Mouse (Mus musculus): ENCODE measurements at regions not wholly inside any gene's neighbourhood (a gene's known extent, or its start where the extent isn't known, plus 50 kb on each side); places are given as distances from the start of the nearest gene placed in this dataset.
A peak's percentile ranks its signal among the peaks of the same experiment; 100 is the strongest.

DNA sequence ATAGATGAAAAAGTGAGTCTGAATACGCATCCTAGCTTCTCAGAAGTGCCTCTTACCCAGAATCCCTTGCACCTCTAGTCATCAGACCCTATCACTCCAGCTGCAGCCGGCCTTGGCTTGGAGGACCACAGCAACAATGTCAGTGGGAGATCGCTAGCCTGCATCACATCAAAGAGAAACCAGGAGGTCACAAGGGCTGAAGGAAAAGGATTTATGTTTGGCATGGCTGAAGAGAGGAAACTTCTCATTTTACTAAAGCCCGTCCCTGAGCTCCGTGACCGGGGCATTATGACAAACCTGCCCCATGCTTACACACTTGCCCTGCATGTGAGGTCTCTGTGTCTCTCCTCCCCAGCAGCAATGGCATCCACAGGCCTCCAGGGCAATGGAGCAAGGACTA is 63.8 kb upstream of the Irf2bp2 start:
- peak; percentile 65 for DNase-seq

GRCm38 (mm10) chr8:126656554-126657260 is 62.9 kb upstream of the Irf2bp2 start:
- no peak for DNase-seq

DNA sequence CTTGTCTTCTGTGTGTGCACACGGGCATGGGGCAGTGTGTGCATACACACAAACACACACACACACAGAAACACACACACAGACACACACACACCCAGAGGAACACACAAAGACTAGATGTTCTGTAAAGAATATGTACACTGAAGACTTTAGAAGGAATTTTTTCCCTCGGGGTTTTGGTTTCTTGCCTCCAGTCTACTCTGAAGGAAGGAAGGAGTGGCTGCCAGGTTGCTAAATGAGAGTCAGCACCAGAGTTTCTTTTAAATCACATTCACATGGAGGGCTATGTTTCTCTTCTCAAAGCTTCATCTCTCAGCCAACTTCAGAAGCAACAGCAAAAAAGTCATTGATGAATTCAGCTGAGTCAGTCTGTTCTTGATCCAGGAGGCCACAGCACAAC is 61.8 kb upstream of the Irf2bp2 start:
- DNase-seq, result no peak

DNA sequence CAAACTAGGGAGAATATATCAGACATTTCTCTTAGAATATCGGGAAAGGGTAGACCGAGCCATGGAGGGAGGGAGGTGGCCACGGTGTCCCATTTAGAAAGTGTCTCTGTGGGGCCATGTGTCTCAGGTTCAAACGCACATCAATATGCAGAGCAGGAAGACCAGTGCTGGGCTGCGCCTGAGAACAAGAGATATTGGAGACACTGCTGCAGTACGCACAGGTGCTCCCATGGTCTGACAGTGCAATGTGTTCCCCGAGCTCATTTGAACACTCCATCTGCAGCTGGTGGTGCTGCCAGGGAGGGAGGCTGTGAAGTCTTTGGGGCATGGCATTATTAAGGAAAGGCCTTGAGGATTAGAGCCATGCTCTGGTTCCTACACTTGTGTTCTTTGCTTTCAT is 60.6 kb upstream of the Irf2bp2 start:
- DNase-seq, result no peak

GRCm38 (mm10) chr8:126652151-126652550 is 58.4 kb upstream of the Irf2bp2 start:
- DNase-seq, result no peak

DNA sequence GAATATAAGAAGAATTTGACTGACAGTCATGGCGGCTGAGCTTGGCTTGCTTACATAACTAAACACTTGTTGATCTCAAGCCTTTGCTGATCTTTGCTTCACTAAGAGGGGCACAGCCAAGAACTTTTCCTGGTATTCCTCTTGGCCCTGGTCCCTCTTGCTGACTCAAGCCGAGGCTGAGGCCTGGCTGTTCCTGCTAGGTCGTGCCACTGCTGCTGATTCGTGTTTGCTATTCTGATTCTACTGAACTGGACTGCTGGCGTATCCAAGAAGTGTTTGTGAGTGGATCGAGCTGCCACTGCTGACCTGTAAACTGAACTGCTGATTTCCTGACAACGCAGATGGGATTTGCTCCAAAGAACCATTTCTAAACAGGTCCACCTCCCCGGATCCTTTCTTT is 57.2 kb upstream of the Irf2bp2 start:
- no peak for DNase-seq

DNA sequence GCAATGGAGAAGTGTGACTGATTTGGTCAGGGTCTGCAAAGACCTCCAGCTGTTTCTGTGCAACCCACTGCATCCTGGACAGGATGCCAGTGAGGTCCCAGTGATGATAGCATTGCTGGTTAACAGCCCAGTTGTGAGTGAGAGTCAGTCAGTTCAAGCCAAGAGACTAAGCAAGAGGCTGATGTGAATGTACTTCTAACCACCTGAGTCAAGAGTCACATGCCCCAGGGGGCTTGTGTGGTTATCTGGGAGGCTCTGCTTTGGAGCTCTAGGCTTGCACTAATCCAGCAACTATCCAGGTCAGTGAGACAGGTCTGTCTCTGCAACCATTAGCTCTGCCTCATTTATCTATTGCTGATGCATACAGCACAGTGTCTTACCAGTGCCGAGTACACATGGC is 55.5 kb upstream of the Irf2bp2 start:
- no peak for DNase-seq

DNA sequence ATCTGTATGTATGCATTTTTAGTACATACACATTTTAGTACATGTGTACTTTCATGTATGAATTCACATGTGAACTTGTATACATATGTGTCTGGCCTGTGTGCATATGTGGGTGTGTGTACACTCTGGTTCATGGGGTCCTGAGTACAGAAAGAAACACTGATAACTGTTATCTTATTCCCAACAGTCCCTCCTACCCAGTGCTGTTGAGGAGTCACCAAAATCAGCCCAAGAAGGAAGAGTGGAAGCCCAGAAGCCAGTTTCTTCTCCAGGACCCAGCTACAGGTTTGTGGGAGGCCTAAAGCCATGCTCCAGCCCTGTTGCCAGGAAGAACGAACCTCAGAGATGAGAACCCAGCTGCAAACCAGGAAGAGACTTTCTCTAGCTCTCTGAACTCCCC is 53.6 kb upstream of the Irf2bp2 start:
- no peak for DNase-seq

DNA sequence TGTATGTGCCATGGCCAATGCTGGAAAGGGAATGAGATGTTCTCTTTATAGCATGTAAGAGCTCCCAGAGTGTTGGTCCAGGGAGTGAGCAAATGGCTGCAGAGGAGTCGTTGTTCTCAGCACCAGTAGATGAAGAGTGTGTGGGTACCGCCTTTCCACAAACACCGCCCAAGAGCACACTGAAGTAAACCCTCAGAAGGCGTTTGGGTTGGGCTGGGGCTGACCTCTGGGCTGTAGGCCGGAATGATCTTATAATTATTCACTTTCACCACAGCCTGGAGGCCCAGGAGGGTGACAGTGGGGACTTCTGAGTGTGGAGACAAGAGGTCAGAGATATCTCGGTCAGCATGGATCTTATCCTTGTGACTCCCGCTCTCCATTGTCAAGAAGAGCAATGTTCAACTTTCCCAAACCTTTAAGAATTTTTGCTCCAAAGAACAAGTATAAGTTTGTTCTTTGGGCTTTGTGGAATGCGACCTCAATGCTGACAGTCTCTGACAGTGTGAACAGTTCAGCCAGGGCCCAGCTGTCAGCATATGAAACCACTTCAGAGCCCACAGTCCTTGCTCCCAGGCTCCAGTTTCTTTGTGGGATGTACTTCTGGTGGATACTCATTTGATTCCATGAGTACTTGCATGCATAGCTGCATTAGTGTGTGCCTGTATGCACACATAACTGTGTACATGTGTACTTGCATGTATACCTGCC is 53.0 kb upstream of the Irf2bp2 start:
- no peak for DNase-seq

- no peak for DNase-seq
These were observed 50.4 kb upstream of the Irf2bp2 start for GRCm38 (mm10) chr8:126644179-126644578.
